Mouse (Mus musculus) gastrocnemius, adult 8-10 months (tissue): ENCODE results near the gene Zfp575. TPM values are rescaled to one million over a fixed set of nuclear protein-coding genes. Genes with fewer than 3 reads are reported as not detected.
"Not testable (repeated sequence)": the region's sequence is repeated elsewhere in the genome, so short reads cannot be mapped to it uniquely, and the experiment has no call there.

Source experiments
- DNase-seq, 2 experiments: peaks; one replicate each; pipeline ENCODE4 v3.0.0; 2022; ENCODE audit warnings: low spot score in 2 of 2
- total RNA-seq, 4 experiments: library from RNA; stranded (reverse); gene quantifications; 2 replicates each; pipeline ENCODE4 v1.2.4; 2022

The Zfp575 gene
- total RNA-seq = under 1 TPM in 1 of 4 experiments, not detected in 3; 0.10 TPM

GRCm38 (mm10) chr7:24587330-24588105, at the start of gene Zfp575, which contains the start of gene Ethe1:
Gene Zfp575, minus strand, starts transcription at chr7:24587641.
Gene Ethe1, plus strand, starts transcription at chr7:24587543.
- no peak for DNase-seq

GRCm38 (mm10) chr7:24637046-24637445, 49.6 kb upstream of the Zfp575 start:
- DNase-seq = no peak

GRCm38 (mm10) chr7:24636264-24636663, 48.8 kb upstream of the Zfp575 start, which contains the start of gene Lypd3:
Gene Lypd3, plus strand, starts transcription at chr7:24636550.
- DNase-seq = no peak

GRCm38 (mm10) chr7:24630116-24630880, 42.9 kb upstream of the Zfp575 start:
- DNase-seq = no peak

GRCm38 (mm10) chr7:24629672-24630071, 42.2 kb upstream of the Zfp575 start:
- no peak for DNase-seq

GRCm38 (mm10) chr7:24628685-24629610, 41.5 kb upstream of the Zfp575 start:
- peak; percentile 84 to 88 for DNase-seq

- DNase-seq = no peak
Measured at GRCm38 (mm10) chr7:24622967-24623366, 35.5 kb upstream of the Zfp575 start.

- DNase-seq = no peak
Measured at GRCm38 (mm10) chr7:24621193-24621592, 33.8 kb upstream of the Zfp575 start.

GRCm38 (mm10) chr7:24619671-24620397, 32.4 kb upstream of the Zfp575 start:
- DNase-seq = no peak

- DNase-seq = not testable (repeated sequence)
Measured at GRCm38 (mm10) chr7:24618374-24618773, 30.9 kb upstream of the Zfp575 start.

- DNase-seq = no peak
Measured at GRCm38 (mm10) chr7:24617763-24618162, 30.3 kb upstream of the Zfp575 start.

- no peak for DNase-seq
Measured at GRCm38 (mm10) chr7:24614816-24615215, 27.4 kb upstream of the Zfp575 start.

GRCm38 (mm10) chr7:24612308-24612910, 25.0 kb upstream of the Zfp575 start:
- DNase-seq = no peak

GRCm38 (mm10) chr7:24611709-24612108, 24.3 kb upstream of the Zfp575 start:
- no peak for DNase-seq

- DNase-seq = peak; percentile 84 to 85
Measured at GRCm38 (mm10) chr7:24610879-24611494, 23.5 kb upstream of the Zfp575 start.

GRCm38 (mm10) chr7:24610144-24610878, 22.9 kb upstream of the Zfp575 start, which contains the start of gene Phldb3:
Gene Phldb3, plus strand, starts transcription at chr7:24610763.
- no peak for DNase-seq

- no peak for DNase-seq
Measured at GRCm38 (mm10) chr7:24608561-24608960, 21.1 kb upstream of the Zfp575 start.

GRCm38 (mm10) chr7:24608017-24608416, 20.6 kb upstream of the Zfp575 start:
- DNase-seq = peak in 1 of 2 experiments; percentile 28

GRCm38 (mm10) chr7:24606046-24606445, 18.6 kb upstream of the Zfp575 start:
- DNase-seq = no peak
